Mouse (Mus musculus) hindbrain, embryonic 10.5 days (tissue): Measurements from ENCODE around the gene Als2cl. TPM values are rescaled to one million over a fixed set of nuclear protein-coding genes. Genes with fewer than 3 reads are reported as not detected.

Experiments
- DNase-seq: peaks from one replicate; pipeline ENCODE4 v3.0.0-alpha.2; 2017; ENCODE audit warnings: low spot score
- H3K27ac ChIP-seq: fragments of 300-500 bp; sonication (generic); 2 replicates; pipeline ENCODE4 v1.5.1; 2016; ENCODE audit warnings: mild to moderate bottlenecking, moderate library complexity
- H3K27me3 ChIP-seq: fragments of 300-500 bp; sonication (generic); 2 replicates; pipeline ENCODE4 v1.6.1; 2016; ENCODE audit warnings: mild to moderate bottlenecking; ENCODE audit not compliant: poor library complexity, insufficient read depth, severe bottlenecking
- H3K36me3 ChIP-seq: fragments of 300-500 bp; sonication (generic); 2 replicates; pipeline ENCODE4 v1.6.1; 2016; ENCODE audit warnings: mild to moderate bottlenecking, moderate library complexity
- H3K4me1 ChIP-seq: fragments of 300-500 bp; sonication (generic); replicated peaks from 2 replicates; pipeline ENCODE4 v1.6.1; 2016; ENCODE audit warnings: mild to moderate bottlenecking
- H3K4me3 ChIP-seq: fragments of 300-500 bp; sonication (generic); 2 replicates; pipeline ENCODE4 v1.5.1; 2016; ENCODE audit warnings: mild to moderate bottlenecking, moderate library complexity
- H3K9me3 ChIP-seq: fragments of 300-500 bp; sonication (generic); 2 replicates; pipeline ENCODE4 v1.6.1; 2016; ENCODE audit warnings: mild to moderate bottlenecking, moderate library complexity
- WGBS: fragments of 180-500 bp; shearing (Covaris S2); methylation state at CpG from one replicate; pipeline ENCODE4 v1.1.7; 2016; 5-methylcytosine and 5-hydroxymethylcytosine counted together
- polyA plus RNA-seq: library from polyadenylated mRNA; unstranded; fragments of >200 nt; fragmentation: Nextera tagmentation; extraction: Ambion mirVana; gene quantifications from 2 replicates; pipeline ENCODE4 v1.2.1, GENCODE M21; 2016

The Als2cl gene
- polyA plus RNA-seq, 1 experiment from 2014 or later, result 1.1 TPM

DNA sequence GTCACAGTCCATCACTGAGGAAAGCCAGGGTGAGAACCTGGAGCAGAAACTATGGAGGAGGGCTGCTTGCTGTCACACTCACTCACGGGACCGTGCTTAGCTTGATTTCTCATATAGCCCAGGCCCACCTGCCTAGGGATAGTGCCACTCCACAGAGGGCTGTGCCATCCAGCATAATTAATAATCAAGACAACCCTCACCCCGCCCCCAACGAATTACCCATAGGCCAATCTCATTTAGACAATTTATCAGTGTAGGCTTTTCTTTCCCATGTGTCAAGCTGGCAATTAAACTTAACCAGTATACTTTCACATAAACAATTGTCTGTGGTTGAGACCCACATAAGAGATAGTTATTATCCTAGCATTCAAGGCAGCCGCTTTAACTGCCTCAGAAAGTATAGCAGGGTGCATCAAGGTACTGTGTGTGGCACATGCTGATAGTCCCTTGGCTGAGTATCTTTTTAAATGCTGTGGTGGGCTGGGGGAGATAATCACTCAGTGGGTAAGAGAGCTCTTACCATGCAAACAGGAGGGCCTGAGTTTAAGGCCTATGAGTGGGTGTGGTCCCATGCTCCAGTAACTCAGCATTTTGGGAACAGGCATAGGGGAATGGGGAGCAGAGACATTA lies 20.6 kb upstream of the Als2cl start:
- WGBS, result 88% methylated on average over 5 of the region's 5 CpGs
- H3K27me3 ChIP-seq, result peaks cover 32% of the 10 kb centered on the region
- peaks cover 18% of the 10 kb centered on the region for H3K4me1 ChIP-seq
- H3K4me3 ChIP-seq, result no peak overlapping the region
- no peaks in the 10 kb centered on the region for H3K9me3 ChIP-seq
- H3K36me3 ChIP-seq, result no peaks in the 10 kb centered on the region
- no peak overlapping the region for H3K27ac ChIP-seq
- DNase-seq, result no peak

DNA sequence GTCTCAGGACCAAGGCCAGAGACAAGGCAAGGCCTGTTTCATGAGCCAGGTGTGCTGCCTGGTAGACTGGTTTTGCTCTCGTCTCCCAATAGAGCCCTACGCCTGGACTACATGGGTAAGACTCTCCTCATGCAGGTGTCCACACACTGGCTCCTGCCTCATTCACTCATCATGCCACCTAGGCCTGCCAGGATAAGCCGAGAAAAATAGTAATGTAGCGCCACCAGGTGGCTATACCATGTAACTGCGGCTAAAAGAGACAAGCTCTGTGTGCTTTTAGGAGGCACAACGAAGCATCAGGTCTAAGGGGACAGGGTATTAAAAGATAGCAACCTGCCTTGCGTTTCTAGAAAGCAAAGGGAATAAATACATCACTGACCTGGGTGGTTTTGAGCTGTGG lies 8.6 kb upstream of the Als2cl start:
- WGBS, result 18% methylated on average over 7 of the region's 7 CpGs

DNA sequence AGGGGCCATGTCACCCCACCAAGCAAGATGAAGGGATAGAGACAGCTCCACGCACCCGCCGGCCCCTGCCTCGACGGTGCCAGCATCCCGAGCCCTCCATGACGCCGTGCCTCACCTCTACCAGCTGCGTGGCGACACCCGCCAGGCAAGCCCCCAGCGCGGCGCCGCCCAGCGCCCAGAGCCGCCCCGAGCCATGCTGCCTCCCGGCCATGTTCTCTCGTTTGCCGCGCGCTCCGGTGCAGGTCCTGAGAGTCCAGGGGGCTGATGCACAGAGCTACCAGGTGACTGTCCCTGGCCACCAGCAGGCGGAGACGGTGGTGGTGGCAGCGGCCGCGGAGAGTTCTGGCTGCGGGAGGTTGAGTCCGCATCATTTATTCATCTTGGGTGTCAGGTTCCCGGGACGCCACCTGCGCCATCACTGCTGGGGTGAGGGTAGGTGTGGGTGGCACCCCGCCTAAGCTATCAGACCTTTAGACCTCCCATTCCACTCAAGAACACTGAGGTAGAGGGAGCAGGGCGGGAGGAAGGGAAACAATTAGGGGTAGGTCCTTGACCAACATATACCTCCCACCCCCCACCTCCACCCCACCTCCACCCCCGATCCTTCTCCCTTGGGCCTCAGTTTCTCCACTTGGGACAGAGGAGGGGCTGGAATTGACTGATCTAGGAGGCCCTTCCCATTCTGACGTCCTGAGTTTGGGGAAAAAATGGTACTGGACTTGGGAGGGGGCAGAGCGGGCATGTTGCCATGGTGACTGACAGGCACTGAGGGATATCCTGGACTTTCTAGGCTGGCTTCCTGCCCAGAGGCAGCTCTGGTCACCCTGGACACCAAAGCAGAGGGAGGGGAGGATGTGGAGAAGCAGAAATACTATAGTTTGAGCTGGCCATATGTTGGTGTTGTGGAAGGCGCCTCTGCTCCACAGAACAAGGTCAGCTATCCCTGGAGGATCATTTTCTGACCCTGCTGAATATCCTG lies 5.7 kb upstream of the Als2cl start:
- H3K36me3 ChIP-seq, result no peaks in the 10 kb centered on the region
- WGBS, result 10% methylated on average over 40 of the region's 40 CpGs
- H3K27me3 ChIP-seq, result peaks cover 71% of the 10 kb centered on the region
- peak; percentile 42 for DNase-seq
- peak overlapping the region; percentile 46 for H3K4me3 ChIP-seq
- H3K9me3 ChIP-seq, result no peaks in the 10 kb centered on the region
- peak overlapping the region; percentile 70 for H3K27ac ChIP-seq
- peaks cover 32% of the 10 kb centered on the region for H3K4me1 ChIP-seq

More for the DNA sequence above, 8.6 kb upstream of the Als2cl start:
- Histone ChIP-seq H3K27ac (no peak overlapping the region), H3K36me3 (no peaks in the 10 kb centered on the region), H3K4me1 (peaks cover 32% of the 10 kb centered on the region), H3K9me3 (no peaks in the 10 kb centered on the region), H3K27me3 (peaks cover 46% of the 10 kb centered on the region), H3K4me3 (no peak overlapping the region)
- peak; percentile 62 for DNase-seq

DNA sequence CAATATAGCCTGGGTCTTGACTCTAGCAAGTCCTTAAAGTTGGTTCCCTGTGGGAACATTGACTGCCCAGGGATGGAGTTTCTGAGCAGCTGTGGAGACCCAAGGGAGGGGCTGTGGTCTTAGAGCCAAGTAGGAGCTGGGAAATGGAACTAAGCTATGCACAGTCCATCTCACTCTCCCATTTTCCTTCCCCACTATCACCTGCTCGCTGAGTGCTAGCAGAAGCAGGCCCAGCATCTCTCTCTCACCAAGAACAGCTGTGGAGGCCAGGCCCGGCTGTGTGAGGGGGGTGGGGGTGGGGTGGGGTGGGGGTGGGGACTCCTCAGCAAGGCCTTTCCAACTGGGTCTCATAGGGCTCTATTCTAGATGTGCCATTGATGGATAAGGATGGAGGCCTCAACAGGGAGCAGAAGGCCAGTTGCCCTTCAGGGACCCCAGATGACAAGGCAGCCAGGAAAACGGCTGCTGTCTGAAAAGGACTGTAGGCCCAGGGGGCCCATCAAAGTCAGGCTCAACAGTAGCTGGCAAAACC lies 4.9 kb upstream of the Als2cl start:
- H3K4me3 ChIP-seq, result peak overlapping the region; percentile 46; the same call in 1 of the 2 replicates
- 13% methylated on average over 3 of the region's 3 CpGs for WGBS
- no peaks in the 10 kb centered on the region for H3K36me3 ChIP-seq
- H3K27me3 ChIP-seq, result peaks cover 78% of the 10 kb centered on the region
- H3K9me3 ChIP-seq, result no peaks in the 10 kb centered on the region
- peak overlapping the region; percentile 70 for H3K27ac ChIP-seq
- H3K4me1 ChIP-seq, result peaks cover 37% of the 10 kb centered on the region
- DNase-seq, result peak; percentile 47

DNA sequence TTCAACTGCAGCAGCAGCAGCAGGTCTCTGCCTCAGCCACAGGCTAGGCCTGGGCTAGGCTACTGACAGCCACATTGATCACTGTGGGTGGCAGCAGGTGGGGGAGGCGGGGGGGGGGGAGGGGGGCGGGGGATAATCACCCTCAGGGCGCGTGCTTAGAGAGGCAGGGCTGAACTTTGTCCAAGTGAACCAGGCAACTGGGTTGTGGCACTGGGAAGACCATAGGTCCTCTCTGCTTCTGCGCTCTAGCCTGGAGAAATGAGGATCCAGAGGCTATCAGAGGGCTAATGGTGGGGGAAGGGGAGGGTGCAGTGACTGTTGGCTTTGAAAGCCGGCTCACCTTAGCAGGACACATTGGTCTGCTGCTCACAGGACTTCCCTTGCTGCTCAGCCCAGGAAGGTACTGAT lies 4.4 kb upstream of the Als2cl start:
- Histone ChIP-seq H3K4me3 (no peak overlapping the region; the same call in 1 of the 2 replicates), H3K36me3 (no peaks in the 10 kb centered on the region), H3K27me3 (peaks cover 84% of the 10 kb centered on the region), H3K4me1 (peaks cover 43% of the 10 kb centered on the region), H3K9me3 (no peaks in the 10 kb centered on the region), H3K27ac (peak overlapping the region; percentile 70)
- 12% methylated on average over 6 of the region's 6 CpGs for WGBS
- peak; percentile 64 for DNase-seq

DNA sequence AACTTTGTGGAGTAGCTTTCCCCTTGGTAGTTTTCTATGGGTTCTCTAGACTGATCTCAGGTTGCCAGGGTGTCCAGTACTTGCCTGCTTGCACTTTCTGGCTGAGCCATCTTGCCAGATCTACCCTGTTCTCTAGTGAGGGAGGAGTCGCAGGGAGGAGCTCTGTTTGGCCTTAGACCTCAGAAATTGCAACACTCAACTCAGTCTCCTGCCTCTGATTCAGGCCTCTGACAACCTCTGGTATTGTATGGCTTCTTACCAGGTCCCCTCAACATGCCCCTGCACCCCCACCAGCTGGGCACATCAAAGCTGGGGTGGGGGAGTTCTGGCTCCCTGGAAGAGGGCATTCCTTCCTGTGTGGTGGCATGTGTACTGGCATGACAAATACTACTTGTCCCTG lies 2.3 kb upstream of the Als2cl start:
- Histone ChIP-seq H3K27ac (no peak overlapping the region), H3K27me3 (peaks cover 91% of the 10 kb centered on the region), H3K4me1 (peaks cover 47% of the 10 kb centered on the region), H3K9me3 (no peaks in the 10 kb centered on the region), H3K36me3 (no peaks in the 10 kb centered on the region), H3K4me3 (no peak overlapping the region)
- 88% methylated on average over 1 of the region's 1 CpGs for WGBS
- no peak for DNase-seq

DNA sequence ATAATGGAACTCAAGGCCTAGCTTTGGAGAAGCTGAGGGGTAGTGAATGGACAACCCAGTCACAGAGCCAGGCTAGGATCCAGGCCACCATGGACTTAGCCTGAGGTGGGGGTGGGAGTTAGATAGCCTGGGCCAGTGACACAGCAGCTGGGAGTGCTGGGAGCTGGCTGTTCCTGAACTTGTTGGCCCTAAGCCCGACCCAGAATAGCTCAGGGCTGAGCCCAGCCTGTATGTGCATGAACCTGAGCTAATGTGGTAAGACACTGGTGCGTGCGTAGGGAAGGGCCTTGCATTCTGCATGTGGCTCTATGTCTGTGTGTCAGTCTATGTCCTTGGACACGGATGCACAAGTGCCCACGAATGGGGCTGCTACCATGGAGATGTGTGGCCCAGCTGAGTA lies 1.8 kb upstream of the Als2cl start:
- DNase-seq, result no peak
- Histone ChIP-seq H3K9me3 (no peaks in the 10 kb centered on the region), H3K27ac (no peak overlapping the region), H3K36me3 (no peaks in the 10 kb centered on the region), H3K4me3 (no peak overlapping the region), H3K4me1 (peaks cover 42% of the 10 kb centered on the region), H3K27me3 (peaks cover 88% of the 10 kb centered on the region)
- WGBS, result 91% methylated on average over 5 of the region's 5 CpGs

DNA sequence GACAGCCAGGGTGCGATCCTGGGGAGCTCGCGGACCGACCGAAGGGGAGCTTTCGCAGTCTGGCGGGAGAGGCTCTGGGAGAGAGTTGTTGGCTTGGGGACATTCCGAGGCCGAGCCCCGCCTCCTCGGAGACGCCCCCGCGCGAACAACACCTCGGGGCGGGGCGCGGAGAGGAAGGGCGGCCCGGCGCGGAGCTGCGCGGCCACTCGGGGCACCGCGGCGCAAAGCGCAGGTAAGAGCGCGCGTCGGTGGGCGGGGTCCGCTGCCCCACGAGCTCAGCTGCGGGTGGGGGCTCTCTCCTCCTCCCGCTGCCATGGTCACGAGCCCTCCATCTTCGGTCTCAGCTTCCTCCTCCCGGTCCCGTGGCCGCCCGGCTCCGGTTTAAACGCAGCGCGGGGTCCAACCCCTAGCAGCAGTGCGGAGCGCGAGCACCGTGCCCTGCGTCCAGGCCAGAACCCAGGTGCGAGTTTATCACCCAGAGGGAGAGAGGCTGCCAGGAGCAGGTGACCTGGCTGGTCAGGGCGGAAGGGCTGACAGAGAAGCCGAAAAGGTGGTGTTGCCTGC lies 410 bp downstream of the Als2cl start, which contains the start of gene Tmie:
TSS of gene Tmie (minus strand) at position 116 of the 564 bp plus-strand sequence.
- under 1% methylated on average over 57 of the region's 57 CpGs for WGBS
- H3K27me3 ChIP-seq, result peaks cover 72% of the 10 kb centered on the region

DNA sequence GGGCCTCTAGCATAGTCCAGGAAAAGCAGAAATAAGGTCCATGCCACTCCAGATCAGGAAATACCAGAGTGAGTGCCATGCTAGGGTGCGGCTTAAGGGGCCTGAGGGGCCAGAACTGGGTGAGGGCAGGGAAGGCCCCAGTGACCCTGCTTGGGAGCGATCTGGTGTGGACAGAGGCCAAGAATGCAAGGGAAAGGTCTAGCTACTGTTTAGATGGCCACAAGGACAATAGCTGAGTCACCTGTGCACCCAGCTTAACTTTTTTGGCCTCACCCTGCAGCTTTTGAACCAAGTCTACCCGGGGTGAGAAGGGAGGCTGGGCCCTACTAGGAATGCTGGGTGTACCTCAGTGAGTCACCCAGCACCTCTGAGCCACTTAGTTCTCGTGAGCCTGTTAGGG lies 1.1 kb downstream of the Als2cl start:
- no peaks in the 10 kb centered on the region for H3K9me3 ChIP-seq
- no peaks in the 10 kb centered on the region for H3K36me3 ChIP-seq
- H3K27ac ChIP-seq, result no peak overlapping the region
- H3K4me1 ChIP-seq, result peaks cover 20% of the 10 kb centered on the region
- 73% methylated on average over 4 of the region's 4 CpGs for WGBS
- DNase-seq, result no peak
- peak overlapping the region; percentile 64 for H3K4me3 ChIP-seq
- H3K27me3 ChIP-seq, result peaks cover 68% of the 10 kb centered on the region

More for the DNA sequence above, 410 bp downstream of the Als2cl start, which contains the start of gene Tmie:
- Histone ChIP-seq H3K27ac (peak within 1 kb of the TSS; percentile 67; the same call in 1 of the 2 replicates), H3K9me3 (no peaks in the 10 kb centered on the region), H3K36me3 (no peaks in the 10 kb centered on the region), H3K4me1 (peaks cover 26% of the 10 kb centered on the region), H3K4me3 (peak within 1 kb of the TSS; percentile 64)
- peak; percentile 40 for DNase-seq

DNA sequence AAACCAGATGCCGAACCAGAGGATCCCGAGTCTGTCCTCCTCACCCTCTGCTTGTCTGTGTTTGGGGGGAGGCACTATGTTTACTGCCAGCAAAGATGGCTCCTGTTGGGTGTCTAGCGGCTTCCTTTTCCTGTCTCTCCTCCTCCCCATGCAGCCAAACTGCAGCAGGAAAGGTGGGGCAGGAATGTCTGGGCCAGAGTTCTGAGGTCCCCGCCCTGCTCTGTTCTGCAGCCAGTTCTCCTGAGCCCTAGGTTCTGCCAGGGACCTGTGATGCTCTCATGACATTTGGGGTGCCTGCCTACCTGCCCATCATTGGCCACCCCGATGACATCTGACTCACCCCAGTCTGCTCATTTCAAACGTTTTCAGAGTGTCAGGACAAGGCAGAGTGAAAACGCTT lies 2.3 kb downstream of the Als2cl start:
- 78% methylated on average over 7 of the region's 7 CpGs for WGBS
- Histone ChIP-seq H3K4me3 (no peak overlapping the region), H3K4me1 (peaks cover 22% of the 10 kb centered on the region), H3K9me3 (no peaks in the 10 kb centered on the region), H3K36me3 (no peaks in the 10 kb centered on the region), H3K27ac (no peak overlapping the region), H3K27me3 (peaks cover 68% of the 10 kb centered on the region)
- DNase-seq, result no peak

DNA sequence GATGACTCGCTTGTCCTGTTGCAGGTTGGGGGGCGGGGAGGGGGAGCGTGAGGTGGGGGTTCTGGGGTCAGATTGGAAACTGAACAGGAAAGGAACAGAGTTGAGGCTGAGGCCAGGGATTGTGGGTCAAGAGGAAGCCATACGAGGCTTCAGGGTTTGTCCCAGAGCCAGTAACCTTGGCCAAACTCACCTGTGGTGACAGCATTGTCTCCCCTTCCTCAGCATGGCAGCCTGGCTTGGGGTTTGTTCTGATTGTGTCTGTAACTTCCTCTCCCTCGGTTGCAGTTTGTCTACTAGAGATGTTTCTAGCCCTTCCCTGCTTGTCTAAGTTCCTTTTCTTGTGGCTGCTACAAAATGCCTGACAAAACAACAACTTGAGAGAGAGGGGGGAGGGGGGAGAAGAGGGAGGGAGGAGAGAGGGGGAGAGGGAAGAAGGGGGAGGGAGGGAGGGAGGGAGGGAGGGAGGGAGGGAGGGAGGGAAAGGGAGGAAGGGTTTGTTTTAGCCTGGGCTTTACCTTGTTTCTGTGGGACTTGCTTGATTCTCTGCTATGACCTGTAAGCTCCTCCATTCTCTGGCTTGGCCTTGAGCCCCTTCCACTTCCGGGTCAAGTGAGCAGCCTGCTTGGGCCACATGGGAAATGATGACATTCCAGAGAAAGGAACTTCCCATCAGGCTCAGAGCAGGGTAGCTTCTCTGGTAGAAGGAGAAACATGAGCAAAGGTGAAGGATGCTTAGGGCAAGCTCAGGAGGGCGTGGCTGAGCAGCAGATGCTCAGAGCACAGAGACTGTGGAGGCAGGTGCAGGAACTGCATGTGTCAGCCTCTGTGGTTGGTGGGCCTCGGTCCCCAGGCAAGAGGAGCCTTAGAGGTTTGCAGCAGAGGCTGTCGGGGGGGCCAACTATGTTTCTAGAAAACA lies 8.0 kb downstream of the Als2cl start:
- DNase-seq, result no peak
- H3K4me3 ChIP-seq, result no peak overlapping the region
- no peaks in the 10 kb centered on the region for H3K36me3 ChIP-seq
- H3K27ac ChIP-seq, result no peak overlapping the region
- H3K27me3 ChIP-seq, result peaks cover 25% of the 10 kb centered on the region; the same call in 1 of the 2 replicates
- H3K4me1 ChIP-seq, result peaks cover 39% of the 10 kb centered on the region
- no peaks in the 10 kb centered on the region for H3K9me3 ChIP-seq
- 58% methylated on average over 9 of the region's 9 CpGs for WGBS

DNA sequence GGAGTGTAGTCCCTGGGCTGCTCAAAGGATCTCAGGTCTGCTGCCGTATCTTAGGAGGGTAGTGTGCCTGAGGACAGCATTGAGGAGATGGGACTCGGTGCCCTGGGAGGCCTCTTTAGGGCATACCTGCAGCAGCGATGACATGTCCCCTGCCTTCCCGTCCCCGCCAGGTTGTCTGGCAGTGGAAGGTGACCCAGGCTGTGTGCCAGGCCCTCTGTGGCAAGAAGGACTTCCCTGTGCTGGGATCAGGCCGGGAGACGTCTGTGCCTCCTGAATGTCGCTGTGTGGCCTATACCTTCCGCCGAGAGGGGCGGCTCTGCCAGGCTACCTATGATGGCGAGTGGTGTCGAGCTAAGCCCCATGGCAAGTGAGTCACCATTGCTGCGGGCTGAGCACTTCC lies 9.3 kb downstream of the Als2cl start:
- 91% methylated on average over 14 of the region's 14 CpGs for WGBS
- DNase-seq, result no peak

More for the DNA sequence above, 9.3 kb downstream of the Als2cl start:
- Histone ChIP-seq H3K27ac (peak overlapping the region; percentile 35; the same call in 1 of the 2 replicates), H3K9me3 (no peaks in the 10 kb centered on the region), H3K27me3 (peaks cover 33% of the 10 kb centered on the region; the same call in 1 of the 2 replicates), H3K36me3 (no peaks in the 10 kb centered on the region), H3K4me1 (peaks cover 44% of the 10 kb centered on the region), H3K4me3 (no peak overlapping the region)
